Mouse (Mus musculus) left cerebral cortex, adult 8-10 months (tissue): ENCODE measurements around the gene Lsp1. TPM values are rescaled to one million over a fixed set of nuclear protein-coding genes. Genes with fewer than 3 reads are reported as not detected.

Source experiments
- DNase-seq, 2 experiments: peaks; one replicate each; pipeline ENCODE4 v3.0.0; 2022; ENCODE audit warnings: low spot score in 2 of 2
- total RNA-seq, 4 experiments: library from RNA; stranded (reverse); gene quantifications; 2 replicates each; pipeline ENCODE4 v1.2.4; 2022

The Lsp1 gene
- total RNA-seq, 4 experiments from 2014 or later = 10.8 to 18.8 (median 13.9) TPM

DNA sequence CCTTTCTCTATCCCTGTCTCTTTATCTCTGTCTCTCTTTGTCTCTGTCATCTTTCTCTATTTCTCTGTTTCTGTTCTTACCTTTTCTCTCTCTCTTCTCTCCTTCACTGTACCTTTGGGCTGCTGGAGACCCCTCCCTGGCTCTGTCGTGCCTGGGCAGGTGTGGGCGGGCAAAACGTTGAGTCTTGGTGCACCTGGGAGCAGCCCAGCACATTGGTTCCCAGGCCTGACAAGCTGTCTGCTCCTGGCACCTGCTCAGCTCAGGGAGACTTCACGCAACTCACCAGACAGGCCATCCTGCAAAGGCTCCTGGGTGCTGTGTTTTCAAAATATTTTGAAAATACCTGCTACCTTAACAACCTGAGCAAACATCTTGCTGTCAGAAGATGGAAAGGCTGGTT lies 42.6 kb downstream of the Lsp1 start:
- DNase-seq = no peak

DNA sequence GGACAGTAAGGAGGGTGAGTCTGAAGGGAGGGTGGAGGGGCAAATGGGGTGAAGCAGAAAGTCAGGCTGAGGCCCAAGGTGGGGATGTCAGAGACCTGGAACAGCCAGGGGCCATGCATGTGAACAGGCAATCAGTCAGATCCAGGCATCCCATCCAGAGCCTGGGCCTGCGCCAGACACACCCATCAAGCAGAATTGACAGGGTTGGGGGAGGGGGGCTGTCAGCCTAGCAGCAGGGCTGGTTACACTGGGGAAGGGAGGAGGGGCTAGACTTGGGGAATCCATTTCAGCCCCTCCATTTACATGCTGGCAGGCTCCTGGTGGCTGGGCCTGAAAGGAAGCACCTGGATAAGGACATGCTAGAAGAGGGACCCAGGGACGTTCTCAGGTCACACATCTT lies 45.3 kb downstream of the Lsp1 start:
- DNase-seq = no peak

DNA sequence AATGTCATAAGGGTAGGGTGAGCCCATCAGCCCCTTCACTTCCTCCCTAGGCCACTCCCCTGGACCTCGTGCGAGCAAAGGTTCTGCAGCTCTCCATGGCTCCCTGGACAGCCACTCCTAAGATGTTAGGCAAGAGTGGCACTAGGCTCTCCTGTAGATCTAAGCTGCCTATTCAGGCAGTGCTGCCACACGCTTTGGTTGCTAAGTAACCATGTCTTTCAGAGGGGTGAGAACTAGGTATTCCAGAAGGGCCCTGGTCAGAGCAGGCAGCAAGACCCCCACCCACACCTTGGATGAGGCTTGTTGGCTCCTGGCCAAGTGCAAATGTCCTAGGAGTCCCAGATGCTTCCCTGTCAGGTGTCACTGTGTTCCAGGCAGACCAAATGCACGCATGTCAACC lies 45.9 kb downstream of the Lsp1 start:
- no peak for DNase-seq

DNA sequence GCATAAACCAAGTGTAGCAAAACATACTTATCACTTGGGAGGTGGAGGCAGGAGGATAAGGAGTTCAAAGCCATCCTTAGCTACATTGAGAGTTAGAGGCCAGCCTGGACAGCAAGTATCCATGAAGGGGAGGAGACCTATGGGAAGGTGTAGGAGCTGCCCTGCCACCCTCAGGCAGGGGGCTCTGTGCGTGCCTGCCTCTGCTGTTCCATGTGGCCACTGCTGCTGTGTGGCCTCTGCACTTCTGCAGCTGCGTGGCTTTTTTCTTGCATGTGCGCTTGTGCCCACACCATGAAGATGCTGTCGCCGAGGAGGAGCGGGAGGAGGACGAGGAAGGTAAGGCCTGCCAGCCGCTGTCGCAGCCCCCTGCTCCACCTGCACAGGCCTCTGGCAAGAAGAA lies 46.8 kb downstream of the Lsp1 start:
- no peak for DNase-seq

DNA sequence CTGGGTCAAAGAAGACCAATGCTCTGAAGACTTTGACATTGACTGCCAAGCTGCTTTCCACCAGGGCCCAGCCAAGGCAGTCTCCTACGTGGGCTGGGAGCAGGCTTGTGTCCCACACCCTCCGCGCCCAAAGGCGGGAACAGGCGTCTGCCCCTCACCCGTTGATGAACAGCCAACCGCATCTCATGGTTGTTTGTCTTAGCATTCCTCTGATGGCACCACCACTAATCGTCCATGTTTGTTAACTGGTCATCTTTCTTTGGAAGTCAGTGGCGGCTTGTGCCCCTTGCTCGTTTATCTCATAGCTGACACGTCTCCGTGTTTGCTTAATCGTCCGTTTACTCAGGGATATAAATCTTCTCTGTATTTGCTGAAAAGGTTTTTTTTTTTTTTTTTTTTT lies 48.9 kb downstream of the Lsp1 start:
- no peak for DNase-seq

DNA sequence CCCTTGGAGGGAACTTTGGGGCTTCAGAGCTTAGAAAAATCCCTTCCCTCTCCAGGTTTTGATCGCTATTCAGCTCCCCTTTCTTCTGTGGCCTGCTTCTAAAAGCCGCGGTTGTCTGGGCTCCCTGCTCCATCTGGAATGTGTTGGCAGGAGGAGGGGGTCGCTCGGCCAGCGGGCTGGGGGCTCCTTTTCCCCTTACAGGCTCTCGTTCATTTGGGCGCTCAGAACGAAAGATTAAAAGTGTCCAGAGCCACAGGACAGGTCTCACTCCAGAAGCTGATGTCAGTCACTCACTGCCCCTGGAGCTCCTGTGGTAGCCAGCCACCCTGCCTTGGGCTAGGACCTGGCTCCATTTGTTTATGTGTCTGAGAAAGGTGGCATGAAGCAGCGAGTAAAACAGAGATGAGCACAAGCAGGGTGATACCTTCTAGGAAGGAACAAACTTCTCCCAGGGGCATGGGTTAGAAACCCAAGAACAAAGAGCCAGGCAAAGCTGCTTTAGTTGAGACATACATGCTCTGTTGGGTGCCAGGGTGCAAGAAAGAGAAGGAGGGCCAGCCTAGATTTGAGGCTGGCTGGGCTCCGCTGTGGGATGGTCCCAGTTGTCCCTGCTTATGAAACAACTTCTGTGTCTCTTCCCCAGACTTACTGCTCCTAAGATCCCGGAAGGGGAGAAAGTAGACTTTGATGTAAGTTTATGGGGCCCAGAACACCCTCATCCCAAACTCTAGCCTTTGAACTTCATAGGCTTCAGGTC lies 49.6 kb downstream of the Lsp1 start:
- DNase-seq = no peak

DNA sequence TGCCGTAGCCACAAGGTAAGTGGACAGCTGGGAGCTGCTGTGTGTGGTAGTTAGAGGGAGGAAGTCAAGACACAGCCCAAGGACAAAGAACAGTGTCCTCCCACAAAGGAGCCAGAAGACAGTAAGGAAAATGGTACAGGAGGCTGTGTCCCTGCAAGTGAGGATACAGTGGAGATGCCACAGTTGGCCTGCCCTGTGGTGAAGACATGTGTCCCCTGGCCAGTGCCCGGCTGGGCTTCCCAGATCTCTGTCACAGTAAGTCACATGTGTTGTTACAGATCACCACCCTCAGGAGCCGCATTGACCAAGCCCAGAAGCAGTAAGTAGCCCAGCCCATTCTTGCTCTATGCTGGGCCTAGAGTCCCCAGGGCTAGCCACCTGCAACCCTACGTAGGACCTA lies 53.4 kb downstream of the Lsp1 start:
- DNase-seq = no peak

DNA sequence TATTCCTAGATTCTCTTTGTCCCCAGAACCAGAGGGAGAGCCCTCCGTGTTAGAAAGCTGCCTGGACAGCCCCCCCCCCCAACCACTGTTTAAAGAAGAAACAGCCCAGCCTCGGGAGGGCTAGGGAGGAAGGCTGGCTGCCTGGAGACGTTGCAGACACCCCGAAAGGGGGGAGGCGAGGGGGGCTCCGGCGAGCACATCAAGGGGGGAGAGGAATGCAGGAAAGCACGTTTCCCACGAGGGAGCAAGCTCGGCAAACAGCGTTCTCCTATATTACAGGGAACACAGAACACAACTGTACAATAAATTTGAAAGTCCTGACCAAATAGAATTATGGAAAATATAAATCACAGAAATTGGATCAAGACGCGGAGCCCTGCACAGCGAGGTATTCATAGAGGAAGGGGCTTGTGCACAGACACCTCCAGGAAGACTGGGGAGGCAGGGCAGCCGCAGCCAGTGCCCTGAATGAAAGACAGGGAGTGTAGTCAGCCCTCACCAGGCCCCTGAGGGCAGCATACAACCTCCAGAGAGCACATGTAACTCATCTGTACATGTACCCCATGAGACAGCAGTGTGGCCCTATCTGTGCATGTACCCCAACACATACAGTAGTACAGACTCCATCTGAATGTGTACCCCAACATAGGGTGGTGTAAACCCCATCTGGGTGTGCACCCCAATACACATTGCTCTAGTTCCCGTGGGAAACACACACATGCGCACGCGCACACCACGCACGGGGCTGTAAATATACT lies 55.8 kb downstream of the Lsp1 start:
- DNase-seq = no peak

DNA sequence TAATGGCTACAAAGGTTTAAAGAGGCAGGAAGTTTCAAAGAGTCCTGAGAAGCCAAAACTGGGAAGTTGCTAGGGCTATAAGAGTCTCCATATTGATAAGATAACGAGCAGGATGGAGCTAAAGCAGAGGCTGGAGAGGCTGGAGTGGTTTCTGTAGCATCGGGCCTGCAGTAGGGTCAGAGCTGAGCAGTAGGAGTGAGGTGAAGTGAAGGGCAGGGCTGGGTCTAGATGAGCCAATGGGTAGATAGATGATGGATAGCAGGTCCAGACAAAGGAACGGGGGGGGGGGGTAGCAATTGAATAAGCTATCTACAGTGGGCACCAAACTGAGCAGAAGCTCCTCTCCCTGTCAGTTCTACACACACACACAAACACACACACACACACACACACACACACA lies 56.9 kb downstream of the Lsp1 start:
- no peak for DNase-seq

DNA sequence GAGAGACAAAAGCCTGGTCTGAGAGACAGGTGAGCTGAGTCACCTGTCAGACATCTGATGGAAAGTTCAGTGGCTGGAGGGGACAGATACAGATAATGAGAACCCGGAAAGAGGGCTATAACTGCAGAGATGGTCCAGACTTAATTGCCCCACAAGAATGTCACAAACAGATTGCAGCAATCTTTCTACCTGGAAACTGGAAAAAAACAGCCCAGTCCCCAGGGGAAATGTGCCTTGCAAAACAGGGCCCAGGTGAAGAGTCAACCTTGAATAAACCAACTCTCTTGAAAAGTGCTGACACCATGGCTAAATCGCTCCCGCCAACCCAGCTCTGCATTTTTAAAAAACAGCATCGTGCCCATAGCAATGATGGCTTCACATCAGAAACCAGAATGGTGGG lies 59.7 kb downstream of the Lsp1 start:
- no peak for DNase-seq

DNA sequence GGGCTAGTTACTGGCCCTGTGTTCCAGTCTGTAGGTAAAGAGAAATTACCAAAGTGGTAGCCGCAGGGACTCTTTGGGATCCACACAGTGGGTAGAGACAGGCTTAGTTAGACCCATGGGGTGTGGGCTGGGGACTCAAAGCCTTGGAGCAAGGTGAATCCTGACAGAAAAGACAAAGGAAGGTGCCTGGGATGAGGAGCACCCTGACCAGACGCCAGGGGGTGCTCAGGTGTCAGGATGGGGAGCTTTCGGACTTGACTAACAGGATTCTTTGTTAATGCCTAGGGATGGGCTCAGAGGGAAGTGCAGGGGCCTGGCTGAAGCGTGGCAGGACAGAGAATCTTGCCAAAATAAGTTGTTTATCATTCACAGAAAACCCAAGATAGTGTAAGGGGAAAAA lies 61.7 kb downstream of the Lsp1 start:
- no peak for DNase-seq

DNA sequence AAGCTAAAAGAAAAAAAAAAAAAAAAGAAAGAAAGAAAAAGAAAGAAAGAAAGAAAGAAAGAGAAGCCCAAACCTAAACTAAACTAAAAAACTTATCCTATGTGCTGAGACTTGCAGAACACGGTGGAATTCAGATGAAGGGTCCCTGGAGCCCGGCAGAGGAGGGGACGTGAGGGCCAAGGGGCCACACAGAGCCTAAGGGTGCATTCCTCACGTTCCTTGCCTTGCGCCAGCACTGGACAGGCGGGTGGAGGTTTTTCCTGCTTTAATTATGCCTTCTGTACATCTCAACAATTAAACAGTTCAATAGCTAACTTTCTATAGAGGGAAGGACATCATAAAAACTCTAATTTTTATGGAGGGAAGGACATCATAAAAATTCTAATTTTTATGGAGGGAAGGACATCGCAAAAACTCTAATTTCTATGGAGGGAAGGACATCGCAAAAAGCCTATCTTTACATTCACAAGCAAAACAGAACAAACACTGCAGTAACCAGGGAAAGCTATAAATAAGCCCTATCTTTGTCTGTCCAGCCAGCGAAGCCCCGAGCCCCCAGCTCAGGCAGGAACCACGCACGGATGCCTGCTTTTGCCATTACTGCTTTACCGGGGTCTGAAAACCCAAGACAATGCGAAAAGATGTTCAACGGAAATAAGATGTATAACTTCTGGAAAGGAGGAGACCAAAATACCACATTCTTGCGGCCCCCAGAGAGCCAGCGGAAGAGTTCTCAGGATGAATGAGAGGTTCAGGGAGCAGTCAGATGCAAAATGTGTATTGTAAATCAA lies 62.8 kb downstream of the Lsp1 start:
- DNase-seq = no peak

DNA sequence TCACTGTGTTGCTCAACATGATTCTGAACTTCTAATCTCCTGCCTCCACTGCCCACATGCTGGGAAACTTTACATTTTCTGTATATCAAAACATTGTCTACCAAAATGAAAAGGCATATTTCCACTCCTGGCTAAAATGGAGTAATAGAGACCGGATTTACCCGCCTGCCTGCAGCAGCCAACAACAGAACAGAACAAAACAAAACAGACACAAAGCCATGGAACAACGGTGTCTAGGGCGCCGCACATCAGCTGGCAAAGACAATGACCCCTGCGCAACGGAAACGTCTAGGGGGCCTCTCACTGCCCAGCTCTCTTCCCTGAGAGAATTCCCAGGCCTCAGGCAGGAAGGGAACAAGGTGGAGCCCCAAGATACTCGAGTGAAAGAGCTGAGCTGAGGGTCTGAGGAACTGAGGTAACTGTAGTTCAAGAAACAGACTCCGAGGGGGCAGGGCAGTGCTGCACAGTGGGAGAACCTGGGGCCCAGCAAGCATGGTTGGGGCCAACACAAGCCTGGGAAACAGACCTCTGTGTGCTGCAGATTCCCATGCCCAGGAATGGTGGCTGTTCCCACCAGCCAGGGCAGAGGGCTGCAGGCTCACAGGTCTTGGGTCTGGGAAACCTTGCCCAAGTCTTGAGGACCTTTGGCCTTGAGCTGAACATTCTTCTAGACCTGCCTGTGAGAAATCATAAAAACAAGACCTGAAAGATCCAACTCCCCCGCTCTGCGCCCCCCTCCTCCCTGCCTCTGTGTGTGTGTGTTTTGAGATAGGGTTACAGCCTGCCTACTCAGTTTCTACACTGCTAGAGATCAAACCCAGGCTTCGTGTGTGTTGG lies 65.0 kb downstream of the Lsp1 start:
- DNase-seq = no peak

DNA sequence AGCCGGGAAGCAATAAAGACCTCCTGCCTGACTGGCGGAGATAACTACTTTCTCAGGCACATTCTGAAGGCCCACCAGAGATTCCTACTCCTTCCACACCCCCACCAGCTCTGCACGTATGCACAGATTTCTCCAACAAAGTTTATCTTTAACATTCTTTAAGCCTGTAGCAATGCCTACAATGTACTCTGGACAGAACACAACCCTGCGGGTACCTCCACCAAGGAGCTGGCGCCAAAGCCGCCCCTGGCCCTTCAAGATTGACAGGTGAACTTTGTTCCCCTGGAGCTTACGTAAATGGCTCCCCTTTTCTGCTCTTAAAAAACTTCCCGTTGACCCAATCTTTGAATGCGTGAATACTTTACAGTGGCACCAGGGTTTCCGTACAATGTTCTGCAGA lies 68.7 kb downstream of the Lsp1 start:
- no peak for DNase-seq

DNA sequence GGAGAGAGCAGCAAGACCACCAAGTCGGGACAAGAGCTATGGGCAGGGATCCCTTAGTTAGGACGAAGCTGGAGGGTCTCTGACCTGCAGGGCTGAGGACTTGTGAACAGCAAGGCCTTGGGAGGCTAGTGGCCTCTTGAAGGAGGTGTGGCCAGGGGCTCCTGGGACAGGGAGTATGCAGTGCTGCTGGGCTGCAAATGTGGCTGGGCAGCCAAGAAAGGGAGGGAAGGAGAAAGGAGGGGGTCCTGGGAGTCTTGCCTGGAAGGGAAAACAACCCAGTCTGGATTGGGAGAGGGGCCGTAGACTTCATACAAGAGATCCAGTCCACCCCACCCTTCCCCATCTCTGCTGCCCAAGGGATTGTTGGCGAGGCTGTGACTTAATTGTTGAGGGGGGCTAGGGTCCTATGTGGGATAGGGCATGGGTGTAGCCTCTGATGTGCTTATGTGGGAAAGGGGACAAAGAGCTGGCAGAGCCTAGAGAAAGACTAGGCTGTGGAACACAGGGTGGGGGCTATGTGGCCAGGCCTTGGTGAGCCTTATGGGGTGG lies 71.4 kb downstream of the Lsp1 start:
- DNase-seq = no peak

DNA sequence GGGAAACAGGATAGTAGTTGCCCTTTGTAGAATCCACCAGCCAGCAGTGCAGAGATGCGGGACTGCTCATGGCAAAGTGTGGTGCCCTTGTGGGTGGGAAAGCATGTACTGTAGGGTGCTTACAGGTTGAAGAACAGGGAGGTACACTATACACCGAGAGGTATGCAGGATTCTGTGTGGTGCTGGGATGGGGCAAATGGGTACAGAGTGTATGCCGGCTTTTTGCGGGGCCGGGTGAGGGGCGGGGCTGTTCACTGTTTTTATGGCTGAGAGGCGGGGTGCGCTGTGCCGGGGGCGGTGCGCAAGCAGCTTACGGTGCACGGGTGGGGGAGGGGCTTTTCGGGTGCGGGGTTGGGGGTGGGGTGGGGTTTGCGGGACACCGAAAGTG lies 72.1 kb downstream of the Lsp1 start, which contains the start of gene Mrpl23:
TSS of gene Mrpl23 (plus strand) at position 16 of the 388 bp plus-strand sequence.
- peak in 1 of 2 experiments; percentile 12 for DNase-seq

DNA sequence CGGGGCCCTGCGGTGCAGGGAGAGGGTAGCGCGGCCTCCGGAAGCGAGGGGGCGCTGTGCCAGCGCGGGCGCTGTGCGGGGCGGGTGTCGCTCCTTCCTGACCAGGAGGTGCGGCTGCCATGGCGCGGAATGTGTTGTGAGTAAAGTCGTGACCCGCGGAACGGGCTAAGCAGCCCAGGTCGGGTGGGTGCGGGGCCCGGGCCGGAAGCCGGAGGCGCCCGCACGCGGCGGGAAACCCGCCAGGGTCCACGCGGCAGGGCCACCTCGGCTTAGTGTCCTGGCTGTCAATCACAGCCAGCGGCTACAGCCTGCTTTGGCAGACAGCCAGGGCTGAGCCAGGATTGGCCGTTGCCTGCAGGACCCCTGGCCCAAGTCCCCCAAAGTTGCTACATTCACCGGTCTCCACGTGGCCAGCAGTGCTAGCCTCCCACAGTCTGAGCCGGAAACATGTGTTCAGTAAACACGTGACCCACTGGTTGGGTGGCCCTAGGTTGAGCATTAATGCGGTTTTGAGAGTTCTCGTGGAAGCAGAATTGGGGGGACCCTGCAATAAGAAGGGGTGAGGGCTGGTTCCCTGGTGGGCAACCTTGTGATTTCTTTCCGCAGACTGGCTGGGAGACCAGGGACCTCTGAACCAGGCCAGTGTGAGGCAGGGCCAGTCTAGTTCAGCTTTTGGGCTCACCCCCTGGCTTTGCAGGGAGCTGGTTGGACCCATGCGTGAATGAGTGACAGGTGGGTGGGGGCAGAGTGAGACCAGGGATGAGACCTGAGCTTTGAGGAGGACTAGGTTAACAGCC lies 72.6 kb downstream of the Lsp1 start:
- DNase-seq = peak; percentile 78 to 83

DNA sequence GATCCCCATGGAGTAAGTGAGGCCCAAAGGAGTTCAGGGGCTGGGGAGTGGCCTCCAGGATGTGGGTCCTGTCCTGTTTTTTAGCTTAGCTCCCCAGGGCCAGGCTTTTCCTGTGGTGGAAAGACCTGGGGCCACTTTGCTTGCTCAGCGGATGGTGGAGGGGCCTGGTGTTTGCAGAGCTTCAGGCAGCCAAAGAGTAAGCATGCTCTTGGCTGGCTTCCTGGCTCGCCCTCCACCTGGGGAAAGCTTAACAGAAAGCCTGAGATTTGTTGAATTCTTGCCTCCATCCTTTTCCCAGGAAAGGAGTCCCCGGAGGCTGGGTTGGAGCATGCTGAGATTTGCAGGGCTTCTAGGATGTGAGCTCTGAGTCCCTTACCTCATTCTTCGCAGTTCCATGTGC lies 74.5 kb downstream of the Lsp1 start:
- no peak for DNase-seq

DNA sequence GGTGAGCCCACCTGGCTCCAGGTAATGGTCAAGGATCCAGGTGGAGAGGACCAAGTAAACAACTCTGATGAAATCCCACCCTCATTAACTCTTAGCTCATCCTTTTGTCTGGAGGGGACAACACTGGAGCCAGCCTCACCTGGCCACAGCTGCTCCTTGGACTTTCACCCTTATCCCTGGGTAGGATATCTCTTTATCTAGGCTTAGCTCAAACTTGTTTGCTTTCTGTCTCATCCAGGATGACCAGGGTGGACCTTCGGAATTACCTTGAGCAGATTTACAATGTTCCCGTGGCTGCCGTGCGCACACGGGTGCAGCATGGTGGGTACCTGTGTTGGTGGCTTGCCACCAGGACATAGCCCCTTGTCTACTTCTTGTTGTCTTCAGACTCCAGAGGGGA lies 75.2 kb downstream of the Lsp1 start:
- DNase-seq = no peak

DNA sequence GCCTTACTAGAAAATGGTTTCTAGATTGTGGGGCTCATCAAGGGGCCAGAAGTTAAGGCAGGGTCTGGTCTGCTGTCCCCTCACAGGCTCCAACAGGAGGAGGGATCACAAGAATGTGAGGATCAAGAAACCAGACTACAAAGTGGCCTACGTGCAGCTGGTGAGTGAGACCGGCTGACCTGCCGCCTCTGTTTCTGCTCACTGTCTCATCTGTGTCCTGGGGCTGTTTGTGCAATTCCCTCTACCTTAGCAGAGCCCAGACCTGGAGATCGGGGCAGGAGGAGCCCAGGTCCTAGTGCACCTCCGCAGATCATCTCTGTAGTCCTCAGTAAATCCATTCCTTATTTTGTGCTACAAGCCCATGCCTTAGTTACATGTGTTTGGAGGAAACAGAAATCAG lies 76.6 kb downstream of the Lsp1 start:
- no peak for DNase-seq
